Mouse (Mus musculus) kidney, adult 2 months (tissue): ENCODE measurements around the gene Ercc1.

Source experiments
- CTCF ChIP-seq: fragments of 200-500 bp; conservative IDR thresholded peaks from 2 replicates; pipeline ENCODE4 v1.5.1; 2011; ENCODE audit warnings: low read depth, mild to moderate bottlenecking, control low read depth, low read length, moderate library complexity, mixed read lengths; ENCODE audit not compliant: insufficient read depth, insufficient read length
- POLR2A ChIP-seq: fragments of 200-500 bp; IDR thresholded peaks from one replicate; pipeline ENCODE4 v1.6.1; 2011; ENCODE audit warnings: low read depth, low read length, control low read depth

- TF ChIP-seq CTCF (no peak), POLR2A (no peak)
These were observed 59.9 kb downstream of the Ercc1 start, which contains the start of gene Ckm for GRCm38 (mm10) chr7:19404476-19404875.
